Mouse (Mus musculus) liver, adult 2 months (tissue): ENCODE results near the gene Tmbim6. TPM values are rescaled to one million over a fixed set of nuclear protein-coding genes. Genes with fewer than 3 reads are reported as not detected.

Experiments
- DNase-seq: peaks from one replicate; pipeline ENCODE4 v3.0.0-alpha.2; 2011; ENCODE audit warnings: low read depth, low spot score; ENCODE audit errors: extremely low read depth
- H3K27ac ChIP-seq: fragments of 200-500 bp; replicated peaks from 2 replicates; pipeline ENCODE4 v1.5.1; 2012; ENCODE audit warnings: low read depth, mild to moderate bottlenecking, control low read depth, inconsistent platforms, low read length; ENCODE audit not compliant: insufficient read depth
- H3K27me3 ChIP-seq: fragments of 200-500 bp; 2 replicates; pipeline ENCODE4 v1.6.1; 2012; ENCODE audit warnings: mild to moderate bottlenecking, moderate library complexity, low read length, inconsistent platforms; ENCODE audit not compliant: control insufficient read depth, insufficient read depth
- H3K36me3 ChIP-seq: fragments of 200-500 bp; 2 replicates; pipeline ENCODE4 v1.6.1; 2012; ENCODE audit warnings: low read length, inconsistent platforms; ENCODE audit not compliant: control insufficient read depth, insufficient read depth
- H3K4me1 ChIP-seq: fragments of 200-500 bp; 2 replicates; pipeline ENCODE4 v1.6.1; 2011; ENCODE audit warnings: low read length; ENCODE audit not compliant: control insufficient read depth, insufficient read depth
- H3K4me3 ChIP-seq: fragments of 200-500 bp; 2 replicates; pipeline ENCODE4 v1.5.1; 2011; ENCODE audit warnings: low read depth, mild to moderate bottlenecking, control low read depth, low read length, moderate library complexity; ENCODE audit not compliant: insufficient read depth
- H3K79me2 ChIP-seq: fragments of 200-500 bp; 2 replicates; pipeline ENCODE4 v1.6.1; 2012; ENCODE audit warnings: inconsistent platforms, mild to moderate bottlenecking, low read length, moderate library complexity; ENCODE audit not compliant: control insufficient read depth, insufficient read depth
- H3K9ac ChIP-seq: fragments of 200-500 bp; 2 replicates; pipeline ENCODE4 v1.6.1; 2012; ENCODE audit warnings: low read depth, mild to moderate bottlenecking, control low read depth, inconsistent platforms, low read length
- CTCF ChIP-seq: fragments of 200-500 bp; IDR thresholded peaks from 2 replicates; pipeline ENCODE4 v1.5.1; 2011; ENCODE audit warnings: low read depth, low read length, control low read depth
- POLR2A ChIP-seq: fragments of 200-500 bp; IDR thresholded peaks from 2 replicates; pipeline ENCODE4 v1.6.1; 2011; ENCODE audit warnings: low read length, control low read depth; ENCODE audit not compliant: insufficient read depth; ENCODE audit errors: extremely low read depth
- WGBS: fragments of 180-500 bp; shearing (Covaris S2); methylation state at CpG from one replicate; pipeline ENCODE4 v1.1.7; 2018; 5-methylcytosine and 5-hydroxymethylcytosine counted together
- polyA plus RNA-seq: library from polyadenylated mRNA; depleted of rRNA; stranded (reverse); fragments of >200 nt; gene quantifications from 2 replicates; pipeline ENCODE4 v1.2.3, GENCODE M21; 2012
- total RNA-seq: library from RNA; depleted of rRNA; stranded (reverse); fragments of >200 nt; gene quantifications from 2 replicates; pipeline ENCODE4 v1.2.3, GENCODE M21; 2014

Tmbim6 gene
- total and polyA plus RNA-seq, 2 experiments = 699 to 2,362 TPM

- 44% methylated on average over 4 of the region's 4 CpGs for WGBS
- Histone ChIP-seq H3K27ac (no peak overlapping the region), H3K4me3 (no peak overlapping the region), H3K36me3 (no peaks in the 10 kb centered on the region), H3K79me2 (no peaks in the 10 kb centered on the region), H3K4me1 (peaks cover 3% of the 10 kb centered on the region; the same call in 1 of the 2 replicates), H3K9ac (no peak overlapping the region), H3K27me3 (no peaks in the 10 kb centered on the region)
- TF ChIP-seq CTCF (no peak), POLR2A (no peak)
- no peak for DNase-seq
These were observed 24.3 kb downstream of the Tmbim6 start for GRCm38 (mm10) chr15:99416957-99417356.

GRCm38 (mm10) chr15:99417692-99418271, 25.1 kb downstream of the Tmbim6 start:
- no peak for TF ChIP-seq POLR2A
- TF ChIP-seq CTCF = no peak
- H3K27ac ChIP-seq = no peak overlapping the region
- no peaks in the 10 kb centered on the region for H3K36me3 ChIP-seq
- no peaks in the 10 kb centered on the region for H3K79me2 ChIP-seq
- 55% methylated on average over 17 of the region's 17 CpGs for WGBS
- H3K9ac ChIP-seq = no peak overlapping the region
- no peak for DNase-seq
- H3K27me3 ChIP-seq = no peaks in the 10 kb centered on the region
- H3K4me1 ChIP-seq = peaks cover 3% of the 10 kb centered on the region; the same call in 1 of the 2 replicates
- no peak overlapping the region for H3K4me3 ChIP-seq

- no peaks in the 10 kb centered on the region for H3K79me2 ChIP-seq
- H3K4me1 ChIP-seq = peaks cover 3% of the 10 kb centered on the region; the same call in 1 of the 2 replicates
- 58% methylated on average over 5 of the region's 5 CpGs for WGBS
- no peaks in the 10 kb centered on the region for H3K27me3 ChIP-seq
- H3K9ac ChIP-seq = no peak overlapping the region
- no peak for TF ChIP-seq CTCF
- TF ChIP-seq POLR2A = no peak
- no peaks in the 10 kb centered on the region for H3K36me3 ChIP-seq
- no peak overlapping the region for H3K27ac ChIP-seq
- no peak for DNase-seq
- no peak overlapping the region for H3K4me3 ChIP-seq
These were observed 27.4 kb downstream of the Tmbim6 start for GRCm38 (mm10) chr15:99420101-99420500.

- no peaks in the 10 kb centered on the region for H3K79me2 ChIP-seq
- H3K36me3 ChIP-seq = no peaks in the 10 kb centered on the region
- H3K9ac ChIP-seq = no peak overlapping the region
- DNase-seq = no peak
- no peak for TF ChIP-seq CTCF
- TF ChIP-seq POLR2A = no peak
- peak overlapping the region; percentile 4 for H3K27ac ChIP-seq
- WGBS = 37% methylated on average over 12 of the region's 12 CpGs
- peaks cover 3% of the 10 kb centered on the region; the same call in 1 of the 2 replicates for H3K4me1 ChIP-seq
- H3K4me3 ChIP-seq = no peak overlapping the region
- H3K27me3 ChIP-seq = no peaks in the 10 kb centered on the region
These were observed 27.9 kb downstream of the Tmbim6 start for GRCm38 (mm10) chr15:99420521-99421014.

- Histone ChIP-seq H3K36me3 (no peaks in the 10 kb centered on the region), H3K27ac (no peak overlapping the region), H3K27me3 (no peaks in the 10 kb centered on the region), H3K4me3 (no peak overlapping the region), H3K4me1 (peaks cover 3% of the 10 kb centered on the region; the same call in 1 of the 2 replicates), H3K79me2 (no peaks in the 10 kb centered on the region), H3K9ac (no peak overlapping the region)
- TF ChIP-seq CTCF (no peak), POLR2A (no peak)
- 64% methylated on average over 9 of the region's 9 CpGs for WGBS
- DNase-seq = no peak
These were observed 28.5 kb downstream of the Tmbim6 start for GRCm38 (mm10) chr15:99421152-99421551.

- Histone ChIP-seq H3K4me1 (no peaks in the 10 kb centered on the region; the same call in 1 of the 2 replicates), H3K27ac (no peak overlapping the region), H3K27me3 (no peaks in the 10 kb centered on the region), H3K36me3 (no peaks in the 10 kb centered on the region), H3K9ac (no peak overlapping the region), H3K4me3 (no peak overlapping the region), H3K79me2 (no peaks in the 10 kb centered on the region)
- DNase-seq = no peak
- TF ChIP-seq CTCF = no peak
- no peak for TF ChIP-seq POLR2A
- 82% methylated on average over 8 of the region's 8 CpGs for WGBS
These were observed 29.0 kb downstream of the Tmbim6 start for GRCm38 (mm10) chr15:99421676-99422075.
